Mouse (Mus musculus) MEL (cell line): ENCODE data around the gene Iah1.

Experiments
- CHD2 ChIP-seq: IDR thresholded peaks from 2 replicates; pipeline ENCODE4 v1.6.1; 2011; ENCODE audit warnings: low read length, improper control_type of control experiment
- CTCF ChIP-seq, 3 experiments: IDR thresholded peaks in 2 of 3; conservative IDR thresholded peaks in 1 of 3; 2 replicates each; pipeline ENCODE4 v1.5.1; 2011 to 2012; ENCODE audit warnings: low read length in 3 of 3, low read depth in 2 of 3, mild to moderate bottlenecking in 2 of 3, improper control_type of control experiment in 1 of 3, inconsistent platforms in 1 of 3, mixed read lengths in 1 of 3, moderate library complexity in 1 of 3; ENCODE audit not compliant: control insufficient read depth in 1 of 3, insufficient read depth in 1 of 3, poor library complexity in 1 of 3, severe bottlenecking in 1 of 3
- E2F4 ChIP-seq: IDR thresholded peaks from 2 replicates; pipeline ENCODE4 v1.6.1; 2011; ENCODE audit warnings: low read depth, low read length, improper control_type of control experiment, borderline replicate concordance
- EP300 ChIP-seq, 2 experiments: IDR thresholded peaks; 2 replicates each; pipeline ENCODE4 v1.6.1; 2011; ENCODE audit warnings: improper control_type of control experiment in 2 of 2, low read length in 2 of 2, low read depth in 1 of 2, mild to moderate bottlenecking in 1 of 2
- ETS1 ChIP-seq: IDR thresholded peaks from 2 replicates; pipeline ENCODE4 v1.6.1; 2012; ENCODE audit warnings: low read depth, mild to moderate bottlenecking, inconsistent platforms, low read length, improper control_type of control experiment, moderate library complexity
- MAFK ChIP-seq: IDR thresholded peaks from 2 replicates; pipeline ENCODE4 v1.6.1; 2011; ENCODE audit warnings: low read depth, mild to moderate bottlenecking, low read length, improper control_type of control experiment, borderline replicate concordance
- MAX ChIP-seq: IDR thresholded peaks from 2 replicates; pipeline ENCODE4 v1.6.1; 2011; ENCODE audit warnings: low read length, improper control_type of control experiment
- MEF2A ChIP-seq: IDR thresholded peaks from 2 replicates; pipeline ENCODE4 v1.6.1; 2014; ENCODE audit warnings: low read depth, mild to moderate bottlenecking, inconsistent platforms, low read length, improper control_type of control experiment; ENCODE audit not compliant: poor library complexity, insufficient replicate concordance, severe bottlenecking; ENCODE audit errors: extremely low read depth
- NRF1 ChIP-seq: IDR thresholded peaks from 2 replicates; pipeline ENCODE4 v1.6.1; 2014; ENCODE audit warnings: low read depth, mild to moderate bottlenecking, inconsistent platforms, low read length, improper control_type of control experiment, moderate library complexity; ENCODE audit not compliant: poor library complexity, insufficient read depth, severe bottlenecking
- RCOR1 ChIP-seq: IDR thresholded peaks from 2 replicates; pipeline ENCODE4 v1.6.1; 2012; ENCODE audit warnings: low read depth, mild to moderate bottlenecking, inconsistent platforms, low read length, improper control_type of control experiment
- ZC3H11A ChIP-seq: IDR thresholded peaks from 2 replicates; pipeline ENCODE4 v1.6.1; 2012; ENCODE audit warnings: low read depth, mild to moderate bottlenecking, inconsistent platforms, low read length, improper control_type of control experiment

- TF ChIP-seq MAFK: no peak
- TF ChIP-seq RCOR1: no peak
- no peak for TF ChIP-seq MEF2A
- TF ChIP-seq CTCF (IDR thresholded peaks at IDR 0.05 in 2 of 3, conservative IDR thresholded peaks at IDR 0.05 in 1 of 3; ENCODE audit: control insufficient read depth in 1 of 3, insufficient read depth in 1 of 3, low read depth in 2 of 3, low read length in 3 of 3, poor library complexity in 1 of 3, severe bottlenecking in 1 of 3): no peak
- no peak for TF ChIP-seq NRF1
- no peak for TF ChIP-seq ETS1
- no peak for TF ChIP-seq EP300 (IDR thresholded peaks at IDR 0.05; ENCODE audit: low read depth in 1 of 2, low read length in 2 of 2)
- no peak for TF ChIP-seq ZC3H11A
- TF ChIP-seq MAX: no peak
- TF ChIP-seq CHD2: no peak
- TF ChIP-seq E2F4: no peak
These were observed 17.6 kb downstream of the Iah1 start for GRCm38 (mm10) chr12:21333766-21334165.
